Comparison of ENCODE assay signal across 8 mouse cellular contexts in genomic region chr2:120076076-120076705, GRCm38 (mm10). TPM values are rescaled to one million over a fixed set of nuclear protein-coding genes. Genes with fewer than 3 reads are reported as not detected.
DNase-seq lines count a peak whose midpoint lies in the region; ATAC-seq and TF ChIP-seq lines count a peak whose summit lies in the region.

No protein-coding gene starts in this region.

- H3K4me1 ChIP-seq in cortical plate, adult 2 months (ENCODE audit: control insufficient read depth, insufficient read depth, low read length) = peaks cover 2% of the 10 kb centered on the region
- H3K4me1 ChIP-seq in heart, embryonic 13.5 days = peaks cover 15% of the 10 kb centered on the region
- no peaks in the 10 kb centered on the region for H3K4me1 ChIP-seq in kidney, embryonic 14.5 days (ENCODE audit: control insufficient read depth, insufficient read depth, low read length)
- H3K4me1 ChIP-seq in liver, embryonic 16.5 days (ENCODE audit: control insufficient read depth, low read depth, low read length) = no peaks in the 10 kb centered on the region; the same call in 1 of the 2 replicates
- H3K4me1 ChIP-seq in neural tube, embryonic 12.5 days = no peaks in the 10 kb centered on the region; the same call in 1 of the 2 replicates

- no peak overlapping the region for H3K27ac ChIP-seq in cortical plate, adult 2 months (ENCODE audit: insufficient read depth, low read length)
- H3K27ac ChIP-seq in heart, embryonic 13.5 days (replicated peaks) = no peak overlapping the region
- H3K27ac ChIP-seq in kidney, embryonic 14.5 days (ENCODE audit: low read depth, low read length) = no peak overlapping the region
- no peak overlapping the region for H3K27ac ChIP-seq in liver, embryonic 16.5 days (ENCODE audit: low read length)
- H3K27ac ChIP-seq in neural tube, embryonic 12.5 days = no peak overlapping the region

- peak overlapping the region; percentile 56 for H3K9ac ChIP-seq in heart, embryonic 13.5 days
- H3K9ac ChIP-seq in kidney, embryonic 14.5 days (ENCODE audit: low read depth, low read length) = peak overlapping the region; percentile 23; the same call in 1 of the 2 replicates
- H3K9ac ChIP-seq in liver, embryonic 16.5 days (ENCODE audit: low read depth, low read length) = no peak overlapping the region
- H3K9ac ChIP-seq in neural tube, embryonic 12.5 days = 0 out of 2 replicates have a peak overlapping the region, but pooled peaks have one; percentile 21

- TF ChIP-seq POLR2A in cortical plate, adult 2 months (IDR thresholded peaks at IDR 0.05; ENCODE audit: extremely low read depth, insufficient read depth, low read length) = no peak

- ATAC-seq in heart, embryonic 13.5 days (ENCODE audit: extremely low read depth, insufficient number of reproducible peaks, low FRiP score, low TSS enrichment) = no peak; the same call in 1 of the 2 replicates
- peak; percentile 83 for ATAC-seq in kidney, embryonic 14.5 days (ENCODE audit: low FRiP score, low TSS enrichment)
- ATAC-seq in liver, embryonic 16.5 days (ENCODE audit: low read depth) = peak; percentile 39; the same call in 1 of the 2 replicates
- 0 out of 2 replicates have a peak, but pooled peaks have one; percentile 41 for ATAC-seq in neural tube, embryonic 12.5 days (ENCODE audit: low FRiP score, low read depth)

- peaks cover 64% of the 10 kb centered on the region for H3K27me3 ChIP-seq in heart, embryonic 13.5 days (replicated peaks)
- peaks cover 17% of the 10 kb centered on the region for H3K27me3 ChIP-seq in kidney, embryonic 14.5 days (ENCODE audit: control insufficient read depth, insufficient read depth, low read length)
- peaks cover 23% of the 10 kb centered on the region for H3K27me3 ChIP-seq in liver, embryonic 16.5 days (ENCODE audit: control insufficient read depth, insufficient read depth, low read depth, low read length)
- peaks cover 35% of the 10 kb centered on the region for H3K27me3 ChIP-seq in neural tube, embryonic 12.5 days (replicated peaks)

- whole genome bisulfite sequencing in heart, embryonic 13.5 days = 2% methylated on average over 36 of the region's 36 CpGs
- under 1% methylated on average over 36 of the region's 36 CpGs for WGBS in kidney, embryonic 14.5 days
- WGBS in liver, embryonic 16.5 days (ENCODE audit: insufficient replicate concordance) = 5% methylated on average over 36 of the region's 36 CpGs
- 2% methylated on average over 36 of the region's 36 CpGs for WGBS in neural tube, embryonic 12.5 days

- no peaks in the 10 kb centered on the region for H3K36me3 ChIP-seq in heart, embryonic 13.5 days
- H3K36me3 ChIP-seq in kidney, embryonic 14.5 days (ENCODE audit: control insufficient read depth, insufficient read depth, low read length) = no peaks in the 10 kb centered on the region
- no peaks in the 10 kb centered on the region for H3K36me3 ChIP-seq in liver, embryonic 16.5 days (ENCODE audit: control insufficient read depth, insufficient read depth)
- H3K36me3 ChIP-seq in neural tube, embryonic 12.5 days = no peaks in the 10 kb centered on the region

- TF ChIP-seq CTCF in cortical plate, adult 2 months (IDR thresholded peaks at IDR 0.05; ENCODE audit: extremely low read depth, insufficient read depth, low read length) = 0 out of 2 replicates have a peak, but pooled peaks have one; percentile 23

- H3K4me3 ChIP-seq in cortical plate, adult 2 months (ENCODE audit: insufficient read depth, low read length) = peak overlapping the region; percentile 21; the same call in 1 of the 2 replicates
- H3K4me3 ChIP-seq in heart, embryonic 13.5 days = peak overlapping the region; percentile 48
- H3K4me3 ChIP-seq in kidney, embryonic 14.5 days (ENCODE audit: low read length) = peak overlapping the region; percentile 41
- H3K4me3 ChIP-seq in liver, embryonic 16.5 days (ENCODE audit: low read depth, low read length) = peak overlapping the region; percentile 27; the same call in 1 of the 2 replicates
- peak overlapping the region; percentile 22 for H3K4me3 ChIP-seq in neural tube, embryonic 12.5 days

- peak; percentile 42 to 49 for DNase-seq in frontal cortex, postnatal 36 days (ENCODE audit: low spot score in 2 of 2)
- no peak for DNase-seq in frontal cortex, postnatal 10 days (ENCODE audit: low spot score in 2 of 2)
- peak; percentile 69 for DNase-seq in thymus, postnatal 14 days

- H3K4me2 ChIP-seq in heart, embryonic 13.5 days = peak overlapping the region; percentile 75
- peak overlapping the region; percentile 60 for H3K4me2 ChIP-seq in kidney, embryonic 14.5 days (replicated peaks; ENCODE audit: low read depth, low read length)
- peak overlapping the region; percentile 42; the same call in 1 of the 2 replicates for H3K4me2 ChIP-seq in liver, embryonic 16.5 days (ENCODE audit: low read depth, low read length)
- peak overlapping the region; percentile 61 for H3K4me2 ChIP-seq in neural tube, embryonic 12.5 days (replicated peaks)

- H3K9me3 ChIP-seq in heart, embryonic 13.5 days = no peaks in the 10 kb centered on the region
- no peaks in the 10 kb centered on the region for H3K9me3 ChIP-seq in kidney, embryonic 14.5 days (ENCODE audit: control insufficient read depth, low read length)
- no peaks in the 10 kb centered on the region for H3K9me3 ChIP-seq in liver, embryonic 16.5 days (replicated peaks; ENCODE audit: control insufficient read depth, low read length)
- H3K9me3 ChIP-seq in neural tube, embryonic 12.5 days = no peaks in the 10 kb centered on the region

RNA-seq across cellular contexts. Expression of gene Pla2g4b, which starts 43.0 kb away (rescaled TPM):
- polyA plus RNA-seq in cortical plate, adult 2 months (2012; rRNA removed) = 4.4 and 6.3 TPM in 2 replicates
- 1.1 and 1.3 TPM in 2 replicates for polyA plus RNA-seq in heart, embryonic 13.5 days (2015; fragmentation: Nextera tagmentation; extraction: Ambion mirVana)
- 1.3 and 1.5 TPM in 2 replicates for polyA plus RNA-seq in kidney, embryonic 14.5 days (2014; fragmentation: Nextera tagmentation; extraction: Ambion mirVana)
- polyA plus RNA-seq in liver, embryonic 16.5 days (2015; fragmentation: Nextera tagmentation; extraction: Ambion mirVana) = 0.13 and 0.36 TPM in 2 replicates
- polyA plus RNA-seq in neural tube, embryonic 12.5 days (2016; fragmentation: Nextera tagmentation; extraction: Ambion mirVana) = 4.6 and 4.9 TPM in 2 replicates

RNA-seq across cellular contexts. Expression of gene Gm28042, which starts 48.9 kb away (rescaled TPM):
- polyA plus RNA-seq in cortical plate, adult 2 months (2012; rRNA removed) = 2.4 and 2.5 TPM in 2 replicates
- 1.7 and 1.9 TPM in 2 replicates for polyA plus RNA-seq in heart, embryonic 13.5 days (2015; fragmentation: Nextera tagmentation; extraction: Ambion mirVana)
- polyA plus RNA-seq in kidney, embryonic 14.5 days (2014; fragmentation: Nextera tagmentation; extraction: Ambion mirVana) = 3.5 and 3.7 TPM in 2 replicates
- polyA plus RNA-seq in liver, embryonic 16.5 days (2015; fragmentation: Nextera tagmentation; extraction: Ambion mirVana) = 0.56 and 1.1 TPM in 2 replicates
- 5.0 and 6.3 TPM in 2 replicates for polyA plus RNA-seq in neural tube, embryonic 12.5 days (2016; fragmentation: Nextera tagmentation; extraction: Ambion mirVana)

RNA-seq across cellular contexts. Expression of gene Jmjd7, which starts 48.9 kb away (rescaled TPM):
- polyA plus RNA-seq in cortical plate, adult 2 months (2012; rRNA removed) = 6.1 and 6.6 TPM in 2 replicates
- polyA plus RNA-seq in heart, embryonic 13.5 days (2015; fragmentation: Nextera tagmentation; extraction: Ambion mirVana) = 17.1 and 17.4 TPM in 2 replicates
- polyA plus RNA-seq in kidney, embryonic 14.5 days (2014; fragmentation: Nextera tagmentation; extraction: Ambion mirVana) = 22.2 and 26.3 TPM in 2 replicates
- polyA plus RNA-seq in liver, embryonic 16.5 days (2015; fragmentation: Nextera tagmentation; extraction: Ambion mirVana) = 3.9 and 4.0 TPM in 2 replicates
- polyA plus RNA-seq in neural tube, embryonic 12.5 days (2016; fragmentation: Nextera tagmentation; extraction: Ambion mirVana) = 24.6 and 25.1 TPM in 2 replicates

Comparison
In these comparisons a context has a peak if more than half of its experiments do, and no peak if none do; other contexts are left out.
1. DNase-seq: peak in frontal cortex, postnatal 36 days (2 of 2) and thymus, postnatal 14 days (single experiment); none in frontal cortex, postnatal 10 days (0 of 2).
2. Peak in every context shown above with its lines, with median percentiles within 50 percentile points of each other: H3K4me3 ChIP-seq and H3K4me2 ChIP-seq.